Mouse (Mus musculus) regulatory T cell (primary cell): ENCODE results near the gene Tbx6.

ENCODE experiments used
- in situ Hi-C: fragments of 300-600 bp; cut with MboI, MseI; formaldehyde crosslinking; loops from one replicate; pipeline ENCODE4 v1.15.1; 2025; ENCODE audit warnings: high pct_unique_total_duplicates

Tbx6 gene

GRCm38 (mm10) chr7:126793456-126794270, 12.4 kb downstream of the Tbx6 start:
- in situ Hi-C loops = loop anchor here (10.0 kb wide), 1 partner anchor 959 kb away; no protein-coding TSS in a partner anchor

GRCm38 (mm10) chr7:126794271-126794605, 13.0 kb downstream of the Tbx6 start:
- in situ Hi-C loops = loop anchor here (10.0 kb wide), 1 partner anchor 959 kb away; no protein-coding TSS in a partner anchor

GRCm38 (mm10) chr7:126795387-126796317, 14.4 kb downstream of the Tbx6 start:
- in situ Hi-C loops = loop anchor here (10.0 kb wide), 1 partner anchor 961 kb away; no protein-coding TSS in a partner anchor

- in situ Hi-C loops = loop anchor here (10.0 kb wide), 1 partner anchor 962 kb away; no protein-coding TSS in a partner anchor
These were observed 15.2 kb downstream of the Tbx6 start for GRCm38 (mm10) chr7:126796350-126796932.

- in situ Hi-C loops = loop anchor here (10.0 kb wide), 1 partner anchor 963 kb away; no protein-coding TSS in a partner anchor
These were observed 16.3 kb downstream of the Tbx6 start, which contains the start of gene Fam57b for GRCm38 (mm10) chr7:126797411-126798126. Gene Fam57b, plus strand, starts transcription at chr7:126797668.

GRCm38 (mm10) chr7:126798127-126799049, 17.1 kb downstream of the Tbx6 start:
- in situ Hi-C loops = loop anchor here (10.0 kb wide), 1 partner anchor 964 kb away; no protein-coding TSS in a partner anchor

GRCm38 (mm10) chr7:126799050-126799467, 17.8 kb downstream of the Tbx6 start:
- in situ Hi-C loops = loop anchor here (10.0 kb wide), 1 partner anchor 964 kb away; no protein-coding TSS in a partner anchor

- in situ Hi-C loops = loop anchor here (10.0 kb wide), 1 partner anchor 965 kb away; no protein-coding TSS in a partner anchor
These were observed 18.4 kb downstream of the Tbx6 start for GRCm38 (mm10) chr7:126799468-126800268.

- in situ Hi-C loops = no loop called here
These were observed 19.2 kb downstream of the Tbx6 start for GRCm38 (mm10) chr7:126800269-126801056.

- in situ Hi-C loops = no loop called here
These were observed 19.8 kb downstream of the Tbx6 start for GRCm38 (mm10) chr7:126801057-126801422.

GRCm38 (mm10) chr7:126802134-126802889, 21.0 kb downstream of the Tbx6 start:
- in situ Hi-C loops = no loop called here

GRCm38 (mm10) chr7:126803181-126803580, 21.9 kb downstream of the Tbx6 start:
- in situ Hi-C loops = no loop called here

GRCm38 (mm10) chr7:126803751-126804150, 22.5 kb downstream of the Tbx6 start:
- in situ Hi-C loops = no loop called here

GRCm38 (mm10) chr7:126806956-126807355, 25.7 kb downstream of the Tbx6 start:
- in situ Hi-C loops = no loop called here

GRCm38 (mm10) chr7:126807405-126807804, 26.1 kb downstream of the Tbx6 start:
- in situ Hi-C loops = no loop called here

- in situ Hi-C loops = no loop called here
These were observed 27.6 kb downstream of the Tbx6 start for GRCm38 (mm10) chr7:126808703-126809455.
